Mouse (Mus musculus) intestine, postnatal 0 days (tissue): Measurements from ENCODE around the gene Vezf1. TPM values are rescaled to one million over a fixed set of nuclear protein-coding genes. Genes with fewer than 3 reads are reported as not detected.
"Not testable (repeated sequence)": the region's sequence is repeated elsewhere in the genome, so short reads cannot be mapped to it uniquely, and the experiment has no call there.

Source experiments
- ATAC-seq: fragments of 200-750 bp; cut with Nextera tagmentation; 2 replicates; pipeline ENCODE4 v1.8.0; 2017; ENCODE audit warnings: mild to moderate bottlenecking, moderate TSS enrichment, moderate library complexity
- H3K27ac ChIP-seq: fragments of 300-500 bp; sonication (generic); 2 replicates; pipeline ENCODE4 v1.5.1; 2014; ENCODE audit warnings: mild to moderate bottlenecking, low read depth, low read length, moderate library complexity
- H3K27me3 ChIP-seq: fragments of 300-500 bp; sonication (generic); replicated peaks from 2 replicates; pipeline ENCODE4 v1.6.1; 2014; ENCODE audit warnings: low read length, mixed read lengths; ENCODE audit not compliant: control insufficient read depth, insufficient read depth
- H3K36me3 ChIP-seq: fragments of 300-500 bp; sonication (generic); 2 replicates; pipeline ENCODE4 v1.6.1; 2014; ENCODE audit warnings: mild to moderate bottlenecking, moderate library complexity; ENCODE audit not compliant: control insufficient read depth, insufficient read depth
- H3K4me1 ChIP-seq: fragments of 300-500 bp; sonication (generic); replicated peaks from 2 replicates; pipeline ENCODE4 v1.6.1; 2014; ENCODE audit warnings: antibody characterized with exemption, low read length, mixed read lengths; ENCODE audit not compliant: control insufficient read depth, insufficient read depth
- H3K4me2 ChIP-seq: fragments of 300-500 bp; sonication (generic); replicated peaks from 2 replicates; pipeline ENCODE4 v1.6.1; 2014; ENCODE audit warnings: low read depth, mild to moderate bottlenecking, moderate library complexity
- H3K4me3 ChIP-seq: fragments of 300-500 bp; sonication (generic); 2 replicates; pipeline ENCODE4 v1.5.1; 2014; ENCODE audit warnings: low read depth, low read length
- H3K9ac ChIP-seq: fragments of 300-500 bp; sonication (generic); 2 replicates; pipeline ENCODE4 v1.6.1; 2014; ENCODE audit warnings: mild to moderate bottlenecking, low read depth, low read length
- H3K9me3 ChIP-seq: fragments of 300-500 bp; sonication (generic); 2 replicates; pipeline ENCODE4 v1.6.1; 2016; ENCODE audit warnings: mixed run types; ENCODE audit not compliant: control insufficient read depth
- CTCF ChIP-seq: sonication (generic); IDR thresholded peaks from 2 replicates; pipeline ENCODE4 v1.5.1; 2016; ENCODE audit warnings: low read depth, mild to moderate bottlenecking, control low read depth, antibody characterized with exemption, moderate library complexity
- WGBS: fragments of 180-500 bp; shearing (Covaris S2); extraction: QIAGEN DNeasy Blood & Tissue Kit; methylation state at CpG from one replicate; pipeline ENCODE4 v1.1.7; 2014; 5-methylcytosine and 5-hydroxymethylcytosine counted together
- polyA plus RNA-seq: library from polyadenylated mRNA; unstranded; fragments of >200 nt; fragmentation: Nextera tagmentation; extraction: Ambion mirVana; gene quantifications from 2 replicates; pipeline ENCODE4 v1.2.1, GENCODE M21; 2015

Gene Vezf1
- polyA plus RNA-seq, 1 experiment from 2014 or later: 16.8 TPM

DNA sequence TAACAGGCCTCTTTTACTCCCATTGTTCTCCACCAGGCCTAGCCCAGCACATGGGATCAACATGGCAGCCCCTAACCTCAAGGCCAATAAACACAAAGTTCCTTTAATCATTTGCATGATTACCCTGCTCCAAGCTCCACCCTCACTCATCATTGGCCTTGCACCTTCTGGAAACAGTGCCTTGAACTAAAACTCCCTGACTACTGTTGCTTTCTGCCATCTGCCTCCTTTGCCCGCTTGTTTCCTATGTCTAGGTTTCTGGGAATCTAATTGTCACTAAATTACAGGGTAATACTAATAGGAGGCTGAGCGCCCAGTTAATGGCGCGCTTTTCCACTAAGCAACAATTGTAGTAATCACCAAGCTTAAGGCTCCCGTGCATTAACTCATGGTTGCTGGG, 36.3 kb upstream of the Vezf1 start:
- no peaks in the 10 kb centered on the region for H3K4me1 ChIP-seq
- H3K36me3 ChIP-seq: no peaks in the 10 kb centered on the region
- H3K27ac ChIP-seq: no peak overlapping the region
- H3K4me3 ChIP-seq: no peak overlapping the region
- H3K9me3 ChIP-seq: no peaks in the 10 kb centered on the region
- 91% methylated on average over 5 of the region's 5 CpGs for WGBS
- H3K27me3 ChIP-seq: no peaks in the 10 kb centered on the region
- ATAC-seq: no peak
- no peak overlapping the region for H3K4me2 ChIP-seq
- no peak for TF ChIP-seq CTCF
- no peak overlapping the region for H3K9ac ChIP-seq

DNA sequence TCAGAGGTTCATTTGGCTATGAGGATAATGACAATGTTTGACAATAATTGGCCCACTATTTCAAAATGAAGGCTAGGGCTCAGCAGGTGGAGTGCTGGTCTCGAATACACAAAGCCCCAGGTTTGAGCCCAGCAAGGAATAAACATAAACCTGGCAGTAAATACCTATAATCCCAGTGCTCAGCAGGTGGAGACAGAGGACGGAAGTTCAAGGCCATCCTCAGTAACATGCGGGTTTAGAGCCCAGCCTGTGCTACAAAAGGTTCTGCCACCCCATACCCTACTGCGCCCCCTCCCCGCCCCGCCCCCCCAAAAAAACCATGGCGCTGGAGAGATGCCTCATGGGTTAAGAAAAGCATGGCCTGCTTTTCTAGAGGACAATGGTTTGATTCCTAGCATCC, 32.1 kb upstream of the Vezf1 start:
- Histone ChIP-seq H3K9me3 (no peaks in the 10 kb centered on the region), H3K4me3 (no peak overlapping the region), H3K4me1 (no peaks in the 10 kb centered on the region), H3K27me3 (no peaks in the 10 kb centered on the region), H3K9ac (no peak overlapping the region), H3K27ac (no peak overlapping the region), H3K36me3 (no peaks in the 10 kb centered on the region), H3K4me2 (no peak overlapping the region)
- no peak for TF ChIP-seq CTCF
- ATAC-seq: no peak
- 65% methylated on average over 7 of the region's 7 CpGs for WGBS

DNA sequence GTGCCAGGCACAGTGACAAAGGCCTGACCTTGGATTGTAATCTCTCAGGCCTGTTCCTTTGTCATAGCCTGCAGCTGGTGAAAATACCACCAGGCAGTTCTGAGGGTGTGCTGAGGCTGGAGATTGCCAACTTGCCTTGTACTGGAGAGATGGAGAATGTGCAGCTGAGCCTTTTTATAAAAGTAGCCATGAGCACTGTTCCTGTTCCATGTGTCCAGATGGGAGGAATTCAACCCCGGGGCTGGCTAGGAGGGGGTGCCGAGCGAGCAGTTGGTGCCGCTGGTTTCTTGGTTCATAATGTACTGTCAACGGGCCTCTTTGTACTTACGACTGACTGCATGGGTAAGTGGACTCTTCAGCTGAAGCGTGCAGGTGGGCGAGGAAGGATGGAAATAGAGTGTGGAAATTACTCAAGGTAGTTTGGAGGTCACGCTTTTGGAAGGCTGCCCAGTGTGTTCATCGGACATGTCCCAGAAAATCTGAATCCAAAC, 31.3 kb upstream of the Vezf1 start:
- TF ChIP-seq CTCF: no peak
- WGBS: 85% methylated on average over 10 of the region's 10 CpGs

DNA sequence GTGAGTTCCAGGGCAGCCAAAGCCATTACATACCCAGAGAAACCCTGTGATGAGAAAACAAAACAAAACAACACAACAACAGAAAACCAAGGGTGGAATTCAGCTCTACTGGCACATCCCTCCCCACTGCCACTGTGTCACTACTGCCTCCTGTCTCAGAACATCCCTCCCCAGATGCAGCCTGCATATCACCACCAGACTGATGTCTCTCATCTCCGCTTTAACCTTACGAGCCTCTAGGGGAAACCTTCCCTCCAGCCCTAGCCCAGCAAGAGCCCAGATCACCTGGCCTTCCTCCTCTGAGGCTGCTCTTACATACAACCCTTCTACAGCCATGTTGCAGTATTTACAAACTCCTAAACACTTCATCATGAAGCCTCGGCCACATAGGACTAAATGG, 30.7 kb upstream of the Vezf1 start:
- no peak overlapping the region for H3K4me2 ChIP-seq

More for the DNA sequence above, 31.3 kb upstream of the Vezf1 start:
- Histone ChIP-seq H3K27me3 (no peaks in the 10 kb centered on the region), H3K4me3 (no peak overlapping the region), H3K9ac (no peak overlapping the region), H3K4me2 (no peak overlapping the region), H3K9me3 (no peaks in the 10 kb centered on the region), H3K27ac (no peak overlapping the region), H3K4me1 (no peaks in the 10 kb centered on the region), H3K36me3 (no peaks in the 10 kb centered on the region)
- no peak for ATAC-seq

DNA sequence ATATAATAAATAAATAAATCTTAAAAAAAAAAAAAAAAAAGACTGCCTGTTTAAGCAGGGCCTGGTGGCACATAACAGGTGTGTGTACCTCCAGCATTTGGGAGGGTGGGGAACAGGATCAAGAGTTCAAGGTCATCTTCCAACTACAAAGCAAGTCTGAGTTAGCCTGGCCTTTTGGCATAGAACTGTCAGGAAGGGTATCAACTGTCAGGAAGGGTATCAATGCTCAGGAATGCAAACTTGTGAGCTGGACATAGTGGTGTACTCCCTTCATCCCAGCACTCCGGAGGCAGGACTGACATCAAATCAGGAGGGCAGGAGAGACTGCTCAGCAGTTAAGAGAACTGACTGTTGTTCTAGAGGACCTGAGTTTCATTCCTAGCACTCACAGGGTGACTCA, 29.0 kb upstream of the Vezf1 start:
- ATAC-seq: no peak
- Histone ChIP-seq H3K4me3 (no peak overlapping the region), H3K4me2 (no peak overlapping the region), H3K36me3 (no peaks in the 10 kb centered on the region), H3K27ac (no peak overlapping the region), H3K4me1 (no peaks in the 10 kb centered on the region), H3K9me3 (no peaks in the 10 kb centered on the region), H3K9ac (no peak overlapping the region), H3K27me3 (no peaks in the 10 kb centered on the region)
- 96% methylated on average over 1 of the region's 1 CpGs for WGBS
- TF ChIP-seq CTCF: no peak

More for the DNA sequence above, 30.7 kb upstream of the Vezf1 start:
- H3K9me3 ChIP-seq: no peaks in the 10 kb centered on the region
- no peaks in the 10 kb centered on the region for H3K36me3 ChIP-seq
- no peaks in the 10 kb centered on the region for H3K4me1 ChIP-seq
- H3K27ac ChIP-seq: no peak overlapping the region
- H3K4me3 ChIP-seq: no peak overlapping the region
- H3K9ac ChIP-seq: no peak overlapping the region
- 74% methylated on average over 3 of the region's 3 CpGs for WGBS
- TF ChIP-seq CTCF: no peak
- no peak for ATAC-seq
- no peaks in the 10 kb centered on the region for H3K27me3 ChIP-seq

DNA sequence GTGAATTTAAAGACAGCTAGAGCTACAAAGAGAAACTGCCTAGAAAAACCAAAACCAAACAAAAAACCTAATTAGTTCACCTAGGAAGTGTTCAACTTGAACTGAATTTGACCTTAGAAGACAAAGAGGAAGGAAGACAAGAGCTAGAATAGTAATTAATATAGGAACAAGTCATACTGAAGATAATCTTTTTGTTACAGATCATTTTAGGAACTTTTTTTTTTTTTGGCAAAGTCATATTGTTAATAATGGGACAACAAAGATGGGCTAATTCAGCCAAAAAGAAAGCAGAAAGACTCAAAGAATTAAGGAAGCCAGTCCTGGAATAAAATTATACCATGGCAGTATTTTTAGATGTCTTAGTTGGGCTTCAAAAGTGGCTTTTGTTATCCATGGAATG, 23.8 kb upstream of the Vezf1 start:
- TF ChIP-seq CTCF: no peak
- H3K9me3 ChIP-seq: no peaks in the 10 kb centered on the region
- H3K9ac ChIP-seq: no peak overlapping the region
- H3K36me3 ChIP-seq: no peaks in the 10 kb centered on the region
- no peaks in the 10 kb centered on the region for H3K27me3 ChIP-seq
- no peak overlapping the region for H3K27ac ChIP-seq
- ATAC-seq: no peak
- no peak overlapping the region for H3K4me2 ChIP-seq
- no peak overlapping the region for H3K4me3 ChIP-seq
- no peaks in the 10 kb centered on the region for H3K4me1 ChIP-seq

DNA sequence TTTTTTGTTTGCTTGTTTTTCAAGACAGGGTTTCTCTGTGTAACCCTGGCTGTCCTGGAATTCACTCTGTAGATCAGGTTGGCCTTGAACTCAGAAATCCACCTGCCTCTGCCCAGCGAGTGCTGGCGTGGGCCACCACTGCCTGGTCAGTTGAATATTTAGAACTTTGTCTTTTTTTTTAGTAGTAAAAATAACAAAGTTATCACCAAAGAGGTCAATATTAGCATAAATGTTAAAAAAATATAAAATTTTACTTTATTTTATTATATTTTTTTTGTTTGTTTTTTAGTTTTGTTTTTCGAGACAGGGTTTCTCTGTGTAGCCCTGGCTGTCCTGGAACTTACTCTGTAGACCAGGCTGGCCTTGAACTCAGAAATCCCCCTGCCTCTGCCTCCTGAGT, 22.9 kb upstream of the Vezf1 start:
- not testable (repeated sequence) for H3K27me3 ChIP-seq, H3K4me3 ChIP-seq
- 97% methylated on average over 3 of the region's 3 CpGs for WGBS

More for the DNA sequence above, 22.9 kb upstream of the Vezf1 start:
- not testable (repeated sequence) for ATAC-seq, H3K9ac ChIP-seq, H3K9me3 ChIP-seq, H3K36me3 ChIP-seq, H3K4me1 ChIP-seq, H3K4me2 ChIP-seq, H3K27ac ChIP-seq
